Mouse (Mus musculus): ENCODE measurements around the gene Tcp10a.
"Not testable (repeated sequence)": the region's sequence is repeated elsewhere in the genome, so short reads cannot be mapped to it uniquely, and the experiment has no call there.

The Tcp10a gene

DNA sequence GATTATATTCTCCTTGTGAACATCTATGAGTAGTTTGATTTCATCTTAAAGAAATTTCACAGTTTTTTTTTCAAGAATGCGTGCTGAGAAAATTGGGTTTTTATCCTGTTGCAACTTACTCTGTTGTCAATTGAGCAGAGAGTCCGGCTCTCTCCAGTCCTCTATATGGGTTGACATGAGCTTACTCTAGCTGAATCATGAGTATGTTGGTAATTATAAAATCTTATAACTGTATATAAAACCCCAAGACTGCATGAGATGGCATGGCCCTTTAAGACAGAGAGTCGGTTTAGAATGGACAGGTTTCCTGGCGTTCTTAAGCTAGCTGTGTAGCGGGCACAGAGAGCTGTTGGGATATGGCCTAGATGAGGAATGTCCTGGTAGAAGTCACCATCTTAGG is at the start of gene Tcp10a:
Tcp10a (plus strand) TSS at position 301 of the 400 bp plus-strand sequence.
- DNase-seq (ENCODE audit: low read depth, low spot score) = not testable (repeated sequence)

DNA sequence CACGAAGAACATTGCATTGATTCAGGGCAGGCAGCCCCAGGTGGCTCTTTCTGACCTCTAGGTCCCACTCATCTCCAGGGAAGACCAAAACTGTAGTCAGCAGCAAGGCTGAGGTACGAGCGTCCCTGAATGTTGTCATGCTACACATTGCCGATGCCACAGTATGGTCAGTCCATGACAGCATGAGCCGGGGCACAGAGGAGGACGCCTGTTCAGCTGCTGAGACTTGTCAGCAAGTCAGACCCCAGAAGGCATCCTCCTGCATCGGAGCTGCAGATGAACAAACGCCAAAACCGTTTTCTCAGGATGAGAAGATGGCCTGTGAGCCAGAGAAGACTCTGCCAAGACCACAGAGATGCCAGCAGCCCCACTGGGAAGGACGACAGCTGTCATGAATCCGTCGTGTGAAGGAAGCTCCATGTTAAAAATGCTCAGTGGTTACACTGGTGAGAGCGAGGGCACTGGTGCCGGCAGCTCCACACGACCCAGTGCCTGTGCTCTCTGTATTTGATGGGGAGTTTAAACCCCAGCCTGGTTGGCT is 45.7 kb upstream of the Tcp10a start:
- no peak for DNase-seq (ENCODE audit: low read depth, low spot score)

- DNase-seq (ENCODE audit: low read depth, low spot score) = no peak
Measured at GRCm38 (mm10) chr17:7279251-7279650, 45.2 kb upstream of the Tcp10a start.

GRCm38 (mm10) chr17:7284297-7284910 is 40.0 kb upstream of the Tcp10a start:
- DNase-seq (ENCODE audit: low read depth, low spot score) = no peak

DNA sequence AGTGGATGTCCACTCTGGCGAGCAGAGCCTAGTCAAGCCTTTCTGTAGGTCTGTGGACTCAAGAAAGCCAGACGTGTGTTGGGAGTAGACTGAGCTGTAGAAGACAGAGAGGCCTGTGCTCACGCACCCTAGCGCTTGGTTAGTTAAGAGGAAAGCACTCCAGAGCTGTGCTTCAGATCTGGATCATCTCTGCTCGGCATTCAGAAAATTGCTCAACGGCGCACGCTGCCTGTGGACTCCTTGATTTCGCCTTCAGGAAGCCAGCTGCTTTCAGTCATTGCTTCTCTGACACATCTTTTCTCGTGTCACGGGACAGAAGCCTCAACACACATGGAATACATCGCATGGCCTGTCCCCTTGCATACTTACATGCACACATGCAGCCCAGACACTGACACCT is 39.2 kb upstream of the Tcp10a start:
- DNase-seq (ENCODE audit: low read depth, low spot score) = no peak

- DNase-seq (ENCODE audit: low read depth, low spot score) = no peak
Measured at GRCm38 (mm10) chr17:7286422-7287050, 37.9 kb upstream of the Tcp10a start.

DNA sequence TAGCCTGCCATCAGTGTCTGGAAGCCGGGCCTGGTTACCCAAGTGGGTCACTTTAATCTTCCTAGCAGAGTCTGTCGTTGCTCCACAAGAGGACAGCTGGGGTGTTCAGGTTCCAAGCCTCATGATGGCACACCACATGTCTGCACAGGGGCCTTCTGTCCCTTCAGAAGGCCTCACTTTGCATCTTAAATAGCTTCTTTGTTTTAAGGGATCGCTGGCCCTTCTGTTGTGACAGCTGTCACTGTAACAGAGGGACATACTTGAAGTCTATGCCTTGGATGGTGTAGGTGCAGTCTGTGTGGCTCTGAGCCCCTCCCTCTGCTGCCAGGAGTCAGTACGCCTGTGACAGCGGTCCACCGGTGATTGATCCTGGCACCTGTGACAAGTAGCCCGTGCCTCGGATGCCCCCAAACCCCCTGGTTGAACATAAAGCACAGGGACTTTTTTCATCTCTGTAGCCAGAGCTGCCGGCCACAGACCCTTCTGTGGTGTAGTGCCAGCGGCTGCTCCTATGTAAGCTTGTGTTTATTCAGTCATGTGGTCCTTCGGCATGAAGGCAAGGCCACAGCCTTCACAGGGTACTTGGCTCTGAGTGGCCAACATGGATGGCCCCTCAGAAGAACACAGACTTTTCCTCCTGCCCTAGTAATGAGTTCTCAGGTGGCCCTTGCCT is 32.3 kb upstream of the Tcp10a start:
- no peak for DNase-seq (ENCODE audit: low read depth, low spot score)

- not testable (repeated sequence) for DNase-seq (ENCODE audit: low read depth, low spot score)
Measured at GRCm38 (mm10) chr17:7306278-7307196, 17.9 kb upstream of the Tcp10a start.

- DNase-seq (ENCODE audit: low read depth, low spot score) = not testable (repeated sequence)
Measured at GRCm38 (mm10) chr17:7315693-7316382, 8.6 kb upstream of the Tcp10a start.

GRCm38 (mm10) chr17:7319789-7320188 is 4.7 kb upstream of the Tcp10a start:
- DNase-seq (ENCODE audit: low read depth, low spot score) = not testable (repeated sequence)

DNA sequence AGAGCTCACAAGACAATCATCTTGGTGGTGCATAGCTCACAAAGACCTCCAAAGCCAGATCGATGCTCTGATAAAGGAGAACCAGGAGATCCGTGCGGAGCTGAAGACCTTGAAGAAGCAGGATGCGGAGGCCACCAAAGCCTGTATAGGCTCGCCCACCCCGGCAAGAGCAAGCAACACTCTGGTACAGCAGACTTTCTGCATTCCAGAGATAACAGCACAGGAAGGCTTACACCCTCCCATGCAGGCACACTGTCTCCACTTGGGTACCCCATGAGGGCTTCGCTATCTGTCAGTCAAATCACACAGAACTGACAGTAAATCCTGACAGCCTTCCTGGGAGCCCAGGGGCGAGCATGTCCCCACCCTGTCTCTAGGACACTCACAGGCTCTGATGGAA is 2.0 kb downstream of the Tcp10a start:
- not testable (repeated sequence) for DNase-seq (ENCODE audit: low read depth, low spot score)

GRCm38 (mm10) chr17:7332745-7333144 is 8.3 kb downstream of the Tcp10a start:
- DNase-seq (ENCODE audit: low read depth, low spot score) = not testable (repeated sequence)

- not testable (repeated sequence) for DNase-seq (ENCODE audit: low read depth, low spot score)
Measured at GRCm38 (mm10) chr17:7337381-7337780, 12.9 kb downstream of the Tcp10a start.

DNA sequence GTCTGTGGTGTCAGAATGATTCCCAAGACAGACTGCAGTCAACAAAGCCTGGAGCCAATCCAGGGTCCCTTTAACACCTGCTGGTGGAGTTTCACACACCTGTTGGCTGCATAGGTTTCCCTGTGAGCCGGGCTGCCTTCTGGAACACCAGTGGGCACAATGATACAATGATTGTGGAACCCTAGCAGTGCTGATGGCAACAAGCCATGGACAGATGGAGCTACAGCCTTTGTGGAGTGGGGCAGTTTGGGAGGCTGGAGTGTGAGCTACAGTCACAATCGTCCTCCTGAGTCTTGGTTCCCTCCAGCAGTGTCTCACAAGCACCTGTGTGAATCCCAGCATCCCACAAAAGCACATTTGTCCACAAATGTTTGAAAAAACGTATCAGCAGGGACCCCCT is 24.3 kb downstream of the Tcp10a start:
- DNase-seq (ENCODE audit: low read depth, low spot score) = not testable (repeated sequence)

- not testable (repeated sequence) for DNase-seq (ENCODE audit: low read depth, low spot score)
Measured at GRCm38 (mm10) chr17:7352596-7352995, 28.1 kb downstream of the Tcp10a start, which contains the start of gene Ttll2. Gene Ttll2, minus strand, starts transcription at chr17:7352696.

- DNase-seq (ENCODE audit: low read depth, low spot score) = not testable (repeated sequence)
Measured at GRCm38 (mm10) chr17:7359806-7360205, 35.4 kb downstream of the Tcp10a start.

GRCm38 (mm10) chr17:7360749-7361465 is 36.5 kb downstream of the Tcp10a start:
- not testable (repeated sequence) for DNase-seq (ENCODE audit: low read depth, low spot score)

DNA sequence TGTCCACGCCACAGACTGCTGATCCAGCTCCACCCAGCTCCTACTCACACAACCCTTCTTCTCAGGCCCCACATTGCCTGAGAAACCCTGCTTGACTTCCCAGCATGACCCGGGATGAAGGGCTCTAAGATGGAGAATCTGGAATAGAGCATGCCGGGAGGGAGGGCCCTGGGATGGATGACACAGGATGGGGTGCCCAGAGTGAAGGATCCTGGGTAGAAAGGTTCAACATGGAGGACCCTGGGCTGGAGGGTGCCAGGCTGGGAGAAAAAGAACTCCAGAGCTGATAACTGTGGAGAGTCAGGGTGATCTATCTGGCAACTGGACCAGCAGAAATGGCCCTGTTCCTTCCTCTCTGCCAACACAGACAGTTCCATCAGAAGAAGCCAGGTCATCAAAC is 41.2 kb downstream of the Tcp10a start:
- DNase-seq (ENCODE audit: low read depth, low spot score) = not testable (repeated sequence)

DNA sequence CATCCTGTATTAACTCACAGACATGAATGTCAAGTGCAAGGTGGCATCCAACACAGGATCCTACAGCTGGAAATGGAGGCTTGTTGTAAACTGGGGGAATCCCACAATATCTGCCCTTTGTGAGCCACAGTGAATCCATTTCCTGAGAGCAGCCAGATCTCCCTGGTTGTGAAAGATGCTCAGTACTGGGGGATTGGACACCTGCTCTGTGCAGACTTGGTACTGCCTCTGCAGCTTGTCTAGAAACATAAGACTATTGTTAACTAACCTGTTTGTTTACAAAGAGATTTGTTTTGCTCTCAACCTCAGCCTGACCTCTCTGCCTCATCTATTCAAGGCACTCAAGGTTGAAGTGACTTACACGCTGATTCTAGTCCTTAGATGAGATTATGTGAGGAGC is 41.8 kb downstream of the Tcp10a start:
- DNase-seq (ENCODE audit: low read depth, low spot score) = not testable (repeated sequence)
